Mouse (Mus musculus) heart, embryonic 15.5 days (tissue): ENCODE measurements at regions not wholly inside any gene's neighbourhood (a gene's known extent, or its start where the extent isn't known, plus 50 kb on each side); places are given as distances from the start of the nearest gene placed in this dataset.

Experiments used
- ATAC-seq: fragments of 200-750 bp; cut with Nextera tagmentation; replicated peaks from 2 replicates; pipeline ENCODE4 v1.8.0; 2017; ENCODE audit warnings: low read depth, moderate TSS enrichment; ENCODE audit not compliant: insufficient number of reproducible peaks, insufficient read depth, low FRiP score
- H3K27ac ChIP-seq: fragments of 300-500 bp; sonication (generic); 2 replicates; pipeline ENCODE4 v1.5.1; 2015; ENCODE audit warnings: mild to moderate bottlenecking, inconsistent platforms
- H3K27me3 ChIP-seq: fragments of 300-500 bp; sonication (generic); 2 replicates; pipeline ENCODE4 v1.6.1; 2015; ENCODE audit warnings: inconsistent platforms
- H3K36me3 ChIP-seq: fragments of 300-500 bp; sonication (generic); 2 replicates; pipeline ENCODE4 v1.6.1; 2015; ENCODE audit warnings: mild to moderate bottlenecking, inconsistent platforms
- H3K4me1 ChIP-seq: fragments of 300-500 bp; sonication (generic); replicated peaks from 2 replicates; pipeline ENCODE4 v1.6.1; 2015; ENCODE audit warnings: inconsistent platforms
- H3K4me2 ChIP-seq: fragments of 300-500 bp; sonication (generic); 2 replicates; pipeline ENCODE4 v1.6.1; 2015; ENCODE audit warnings: inconsistent platforms, mild to moderate bottlenecking, moderate library complexity
- H3K4me3 ChIP-seq: fragments of 300-500 bp; sonication (generic); 2 replicates; pipeline ENCODE4 v1.5.1; 2015; ENCODE audit warnings: mild to moderate bottlenecking, inconsistent platforms
- H3K9ac ChIP-seq: fragments of 300-500 bp; sonication (generic); 2 replicates; pipeline ENCODE4 v1.6.1; 2015; ENCODE audit warnings: mild to moderate bottlenecking, inconsistent platforms
- H3K9me3 ChIP-seq: fragments of 300-500 bp; sonication (generic); replicated peaks from 2 replicates; pipeline ENCODE4 v1.6.1; 2016; ENCODE audit warnings: inconsistent platforms
- WGBS: fragments of 180-500 bp; shearing (Covaris S2); methylation state at CpG from one replicate; pipeline ENCODE4 v1.1.7; 2015; ENCODE audit warnings: mixed read lengths; 5-methylcytosine and 5-hydroxymethylcytosine counted together

DNA sequence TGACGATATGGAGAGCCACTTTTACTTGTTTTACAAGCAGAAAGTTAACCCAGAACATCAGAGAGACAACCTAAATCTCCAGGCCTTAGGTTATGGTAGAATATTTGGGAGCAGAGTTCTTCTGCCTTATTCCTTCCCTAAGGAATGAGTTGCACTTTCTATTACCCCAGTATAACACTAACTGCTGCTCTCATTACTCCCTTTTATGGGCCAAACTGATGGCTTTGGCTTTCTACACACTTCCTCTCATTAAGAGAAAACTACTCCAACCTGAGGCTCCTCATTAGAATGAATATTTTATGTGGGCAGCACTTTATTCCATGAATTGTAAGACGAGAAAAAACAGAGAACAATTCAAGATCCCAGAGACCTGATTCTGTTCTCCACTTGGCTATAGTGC, 289.0 kb upstream of the Tnc start:
- Histone ChIP-seq H3K27me3 (no peaks in the 10 kb centered on the region), H3K36me3 (no peaks in the 10 kb centered on the region), H3K4me3 (no peak overlapping the region), H3K4me1 (no peaks in the 10 kb centered on the region), H3K9me3 (no peaks in the 10 kb centered on the region), H3K4me2 (no peak overlapping the region), H3K27ac (no peak overlapping the region), H3K9ac (no peak overlapping the region)
- ATAC-seq = no peak
- WGBS = 56% methylated on average over 2 of the region's 2 CpGs

DNA sequence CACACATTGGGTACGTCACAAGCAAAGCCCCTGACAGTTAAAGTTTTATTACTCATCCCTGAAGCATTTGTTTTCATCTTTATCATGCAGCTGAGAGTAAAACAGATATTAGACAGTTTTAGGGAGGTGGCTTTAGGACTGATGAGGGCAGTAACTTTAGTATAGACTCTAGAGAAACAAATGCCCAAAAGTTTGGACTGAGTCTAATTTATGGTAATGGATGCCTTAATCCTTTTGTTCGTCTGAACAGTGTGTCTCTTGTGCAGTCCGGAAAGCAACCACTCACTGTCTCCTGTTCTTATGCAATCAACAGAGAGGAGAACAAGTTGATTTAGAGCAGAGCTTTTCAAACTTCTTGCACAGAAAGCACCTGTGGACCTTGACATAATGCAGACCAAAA, 283.4 kb upstream of the Tnc start:
- H3K4me2 ChIP-seq = no peak overlapping the region
- no peak overlapping the region for H3K4me3 ChIP-seq
- H3K27me3 ChIP-seq = no peaks in the 10 kb centered on the region
- H3K4me1 ChIP-seq = no peaks in the 10 kb centered on the region
- no peaks in the 10 kb centered on the region for H3K9me3 ChIP-seq
- no peaks in the 10 kb centered on the region for H3K36me3 ChIP-seq
- ATAC-seq = no peak
- H3K9ac ChIP-seq = no peak overlapping the region
- WGBS = 52% methylated on average over 3 of the region's 3 CpGs
- H3K27ac ChIP-seq = no peak overlapping the region

DNA sequence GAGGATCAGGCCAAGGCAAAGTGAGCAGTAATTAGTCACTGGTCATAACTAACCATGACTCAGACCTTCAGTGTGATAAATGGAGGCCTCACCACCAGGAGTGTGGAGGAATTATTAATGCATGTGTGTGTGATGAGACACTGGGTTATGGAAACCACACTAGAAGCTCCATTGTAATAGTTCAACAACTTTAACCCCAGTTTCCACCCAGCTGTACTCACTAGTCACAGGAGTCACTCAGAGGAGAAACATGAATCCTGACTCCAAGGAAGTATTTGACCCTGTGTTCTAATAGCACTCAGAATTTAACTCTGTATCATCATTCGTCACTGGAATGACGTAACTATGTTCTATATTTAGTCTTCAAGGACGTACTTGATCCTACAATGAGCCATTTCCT, 277.6 kb upstream of the Tnc start:
- no peaks in the 10 kb centered on the region for H3K36me3 ChIP-seq
- H3K9me3 ChIP-seq = no peaks in the 10 kb centered on the region
- no peak overlapping the region for H3K4me3 ChIP-seq
- no peaks in the 10 kb centered on the region for H3K27me3 ChIP-seq
- no peak overlapping the region for H3K27ac ChIP-seq
- no peak for ATAC-seq
- no peaks in the 10 kb centered on the region for H3K4me1 ChIP-seq
- 24% methylated on average over 3 of the region's 3 CpGs for WGBS
- H3K4me2 ChIP-seq = no peak overlapping the region
- no peak overlapping the region for H3K9ac ChIP-seq

DNA sequence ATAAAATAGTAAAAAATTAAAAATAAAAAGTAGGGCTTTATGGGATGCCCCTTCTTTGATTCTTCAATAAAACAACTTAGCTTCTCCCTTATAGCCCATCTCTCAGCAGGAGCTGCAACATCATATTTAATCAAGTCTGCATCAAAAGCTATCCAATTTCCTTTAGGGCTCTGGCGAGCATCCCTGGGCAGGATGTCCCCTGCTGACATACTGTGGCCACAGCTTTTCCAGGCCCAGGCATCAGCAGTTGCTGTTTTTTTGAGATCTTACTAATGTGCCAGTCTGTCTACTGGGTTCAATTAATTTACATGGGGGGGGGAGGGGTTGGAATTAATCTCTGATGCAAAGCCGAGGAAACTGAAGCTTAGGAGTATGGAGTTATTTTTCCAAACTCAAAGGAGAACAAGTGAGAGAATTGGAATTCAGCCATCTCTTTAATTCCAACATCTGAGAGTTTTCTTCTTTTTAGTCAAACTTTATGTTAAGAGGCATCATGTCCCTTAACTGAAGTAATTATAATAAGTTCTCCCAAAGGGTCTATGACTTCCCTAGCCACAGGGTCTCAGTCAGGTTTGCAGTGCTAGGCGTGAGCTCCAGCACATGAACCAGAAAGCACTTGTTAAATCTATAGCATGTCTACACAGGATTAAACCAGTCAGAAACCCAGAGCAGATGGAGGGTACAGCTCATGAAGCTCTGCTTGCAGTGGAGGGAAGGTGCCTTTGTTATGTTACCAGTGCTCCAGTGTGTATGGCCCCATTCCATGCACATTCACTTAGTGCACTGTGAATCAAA, 269.9 kb upstream of the Tnc start:
- Histone ChIP-seq H3K9me3 (no peaks in the 10 kb centered on the region), H3K27me3 (no peaks in the 10 kb centered on the region), H3K27ac (no peak overlapping the region), H3K4me2 (no peak overlapping the region), H3K4me1 (no peaks in the 10 kb centered on the region), H3K36me3 (no peaks in the 10 kb centered on the region), H3K9ac (no peak overlapping the region), H3K4me3 (no peak overlapping the region)
- 67% methylated on average over 3 of the region's 3 CpGs for WGBS
- no peak for ATAC-seq

DNA sequence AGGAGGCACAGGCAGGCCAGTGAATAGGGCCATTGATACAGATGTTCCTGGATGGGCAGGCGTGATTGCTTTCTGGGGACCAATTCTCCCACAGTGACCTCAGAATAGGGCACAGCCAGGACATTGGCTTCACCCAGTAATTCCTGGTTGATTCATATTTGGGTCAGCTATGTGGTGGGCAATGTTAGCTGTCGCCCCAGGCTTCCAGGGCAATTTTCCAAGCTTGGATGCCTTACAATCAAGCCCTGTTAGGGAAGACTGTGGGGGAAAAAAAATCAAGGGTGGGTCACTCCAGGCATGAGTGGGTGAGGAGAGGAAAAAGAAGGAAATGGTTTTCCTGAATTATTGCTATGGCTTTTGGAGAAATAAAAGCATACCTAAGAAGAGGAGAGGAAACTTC, 250.1 kb upstream of the Tnc start:
- Histone ChIP-seq H3K4me1 (no peaks in the 10 kb centered on the region), H3K27me3 (no peaks in the 10 kb centered on the region), H3K4me2 (no peak overlapping the region), H3K9me3 (no peaks in the 10 kb centered on the region; the same call in 1 of the 2 replicates), H3K4me3 (no peak overlapping the region), H3K27ac (no peak overlapping the region), H3K36me3 (no peaks in the 10 kb centered on the region), H3K9ac (no peak overlapping the region)
- ATAC-seq = no peak
- WGBS = 69% methylated on average over 2 of the region's 2 CpGs

DNA sequence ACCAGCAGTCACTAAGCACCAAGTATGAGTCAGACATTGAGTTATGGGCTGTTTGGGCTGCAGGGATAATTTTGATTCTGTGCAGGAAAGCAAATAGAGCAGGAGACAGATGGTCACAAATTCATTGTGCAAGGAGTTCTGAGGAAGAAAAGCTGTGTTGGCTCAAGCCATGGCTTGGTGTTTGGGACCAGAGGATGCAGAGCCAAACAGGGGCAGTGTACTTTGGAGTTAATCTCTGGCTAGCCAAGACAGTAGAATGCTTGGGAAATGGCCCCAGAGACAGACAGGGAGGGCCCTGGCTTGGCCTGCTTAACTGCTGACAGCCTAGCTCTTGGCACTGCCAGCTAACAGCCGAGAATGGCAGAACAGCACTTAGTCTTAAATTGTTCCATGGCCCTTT, 235.7 kb upstream of the Tnc start:
- Histone ChIP-seq H3K4me3 (no peak overlapping the region), H3K4me1 (no peaks in the 10 kb centered on the region), H3K27me3 (no peaks in the 10 kb centered on the region), H3K4me2 (no peak overlapping the region), H3K9ac (no peak overlapping the region), H3K36me3 (no peaks in the 10 kb centered on the region), H3K9me3 (no peaks in the 10 kb centered on the region), H3K27ac (no peak overlapping the region)
- WGBS = 47% methylated on average over 1 of the region's 1 CpGs
- no peak for ATAC-seq

DNA sequence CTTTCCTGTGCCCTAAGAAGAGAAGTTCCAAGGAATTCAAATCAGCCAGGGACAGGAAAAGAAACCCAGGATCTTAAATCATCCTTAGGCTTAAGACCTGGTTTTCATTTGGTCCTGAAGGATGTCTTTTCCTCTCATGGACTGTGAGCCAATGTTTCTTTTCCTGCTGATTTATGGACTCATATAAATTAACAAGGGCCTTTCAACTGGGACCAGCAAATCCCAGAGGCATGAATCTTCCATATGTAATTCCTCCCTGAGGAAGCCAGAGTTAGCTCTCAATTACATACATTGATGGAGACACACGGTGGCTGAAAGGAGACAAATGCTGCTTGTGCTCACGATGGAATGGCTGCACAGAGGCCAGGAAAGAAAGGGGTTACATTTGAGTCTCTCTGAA, 230.2 kb upstream of the Tnc start:
- no peaks in the 10 kb centered on the region for H3K27me3 ChIP-seq
- H3K9me3 ChIP-seq = no peaks in the 10 kb centered on the region
- H3K4me2 ChIP-seq = no peak overlapping the region
- no peak for ATAC-seq
- no peak overlapping the region for H3K27ac ChIP-seq
- 52% methylated on average over 2 of the region's 2 CpGs for WGBS
- H3K9ac ChIP-seq = no peak overlapping the region
- H3K4me1 ChIP-seq = no peaks in the 10 kb centered on the region
- H3K36me3 ChIP-seq = no peaks in the 10 kb centered on the region
- H3K4me3 ChIP-seq = no peak overlapping the region

DNA sequence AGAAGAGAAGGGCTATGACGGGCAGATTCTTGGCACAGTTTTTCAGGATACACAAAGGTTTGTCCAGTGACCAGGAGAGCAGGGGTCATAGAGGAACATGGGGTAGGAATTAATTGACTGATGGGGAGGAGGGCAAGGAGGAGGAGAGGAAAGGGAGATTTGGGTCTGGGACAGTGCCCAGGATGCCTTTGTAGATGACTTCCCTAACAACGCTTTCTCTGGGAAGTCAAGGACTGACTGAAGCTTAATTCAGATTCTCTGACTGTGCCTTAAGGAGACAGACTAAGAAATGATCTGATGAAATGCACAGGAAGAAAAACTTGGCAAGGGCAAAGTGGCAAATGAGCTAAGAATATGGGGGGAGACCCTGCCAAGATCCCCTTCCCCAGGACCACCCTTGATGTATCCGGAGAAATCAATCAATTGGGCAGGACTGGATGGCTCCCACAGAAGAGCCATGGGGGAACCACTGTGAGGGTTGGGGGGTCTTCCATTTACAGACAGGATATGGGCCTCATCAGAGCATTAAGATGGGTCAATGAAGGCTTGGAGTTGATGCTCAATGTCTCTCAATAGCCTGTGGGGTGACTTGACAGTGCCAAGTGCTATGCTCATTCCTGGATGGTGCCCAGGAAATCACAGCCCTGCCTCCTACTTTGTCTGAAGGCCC, 227.6 kb upstream of the Tnc start:
- Histone ChIP-seq H3K4me1 (no peaks in the 10 kb centered on the region), H3K9ac (no peak overlapping the region), H3K4me3 (no peak overlapping the region), H3K27ac (no peak overlapping the region), H3K27me3 (no peaks in the 10 kb centered on the region), H3K4me2 (no peak overlapping the region), H3K9me3 (no peaks in the 10 kb centered on the region), H3K36me3 (no peaks in the 10 kb centered on the region)
- 74% methylated on average over 3 of the region's 3 CpGs for WGBS
- ATAC-seq = no peak

DNA sequence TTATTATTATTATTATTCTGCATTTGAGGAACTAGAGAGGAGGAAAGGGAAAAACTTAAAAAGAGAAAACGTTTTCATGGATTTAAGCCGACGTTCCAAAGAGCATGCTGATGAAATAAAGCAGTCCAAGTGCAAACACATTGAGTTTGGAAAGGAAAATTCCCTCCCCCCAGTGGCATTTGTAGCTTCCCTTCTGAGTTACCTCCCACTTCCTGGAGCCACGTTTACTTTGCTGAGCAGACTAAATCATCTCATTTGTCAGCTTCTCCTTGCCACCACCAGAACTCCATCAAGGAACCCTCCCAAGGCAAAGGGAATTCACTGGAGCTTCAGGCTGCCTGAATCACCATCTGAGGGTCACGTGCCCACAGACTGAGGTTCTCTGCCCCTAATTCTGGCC, 223.0 kb upstream of the Tnc start:
- H3K9me3 ChIP-seq = no peaks in the 10 kb centered on the region
- no peak overlapping the region for H3K9ac ChIP-seq
- no peak overlapping the region for H3K4me2 ChIP-seq
- no peak overlapping the region for H3K27ac ChIP-seq
- ATAC-seq = no peak
- no peak overlapping the region for H3K4me3 ChIP-seq
- H3K4me1 ChIP-seq = no peaks in the 10 kb centered on the region
- H3K36me3 ChIP-seq = no peaks in the 10 kb centered on the region
- H3K27me3 ChIP-seq = no peaks in the 10 kb centered on the region
- 49% methylated on average over 5 of the region's 5 CpGs for WGBS

DNA sequence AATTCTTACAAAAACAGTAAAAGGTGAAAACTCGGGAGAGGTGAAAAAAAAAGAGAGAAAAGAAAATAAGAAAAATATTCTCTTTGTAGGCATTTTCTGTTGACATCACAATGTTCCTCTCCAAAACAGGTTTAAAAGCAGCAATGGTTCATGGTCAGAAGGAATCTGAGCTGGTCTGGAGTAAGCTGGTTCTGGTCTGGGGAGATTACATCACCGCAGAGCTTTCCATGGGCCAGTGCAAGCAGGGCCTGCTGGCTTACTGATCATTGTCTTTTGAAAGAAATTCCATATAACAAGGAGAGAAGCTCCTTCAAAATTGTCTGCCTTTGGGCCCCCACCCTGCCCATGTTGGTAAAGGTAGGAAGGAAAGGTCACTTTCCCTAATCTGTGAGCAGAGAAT, 222.3 kb upstream of the Tnc start:
- no peak overlapping the region for H3K4me2 ChIP-seq
- no peaks in the 10 kb centered on the region for H3K9me3 ChIP-seq
- H3K27ac ChIP-seq = no peak overlapping the region
- 70% methylated on average over 2 of the region's 2 CpGs for WGBS
- ATAC-seq = no peak
- no peaks in the 10 kb centered on the region for H3K36me3 ChIP-seq
- H3K4me3 ChIP-seq = no peak overlapping the region
- H3K4me1 ChIP-seq = no peaks in the 10 kb centered on the region
- H3K9ac ChIP-seq = no peak overlapping the region
- no peaks in the 10 kb centered on the region for H3K27me3 ChIP-seq

DNA sequence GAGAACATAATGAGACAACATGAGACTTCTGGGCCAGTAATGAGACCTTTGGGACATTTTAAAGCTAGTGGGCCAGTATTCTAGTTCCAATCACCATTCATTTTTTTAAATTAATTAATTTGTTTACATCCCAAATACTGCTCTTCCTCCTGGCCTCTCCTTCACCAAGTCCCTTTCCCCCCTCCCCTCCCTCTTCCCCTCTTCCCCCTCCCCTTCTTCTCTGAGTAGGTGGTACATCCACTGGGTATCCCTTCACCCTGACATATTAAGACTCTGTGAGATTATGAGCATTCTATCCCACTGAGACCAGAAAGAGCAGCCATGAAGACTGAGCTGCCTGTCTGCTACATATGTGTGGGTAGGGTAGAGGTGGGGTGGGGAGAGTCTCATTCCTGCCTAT, 213.7 kb upstream of the Tnc start:
- H3K36me3 ChIP-seq = no peaks in the 10 kb centered on the region
- H3K4me1 ChIP-seq = no peaks in the 10 kb centered on the region
- H3K4me2 ChIP-seq = no peak overlapping the region
- H3K27ac ChIP-seq = no peak overlapping the region
- H3K9ac ChIP-seq = no peak overlapping the region
- ATAC-seq = no peak
- no peak overlapping the region for H3K4me3 ChIP-seq
- no peaks in the 10 kb centered on the region for H3K9me3 ChIP-seq
- H3K27me3 ChIP-seq = no peaks in the 10 kb centered on the region

DNA sequence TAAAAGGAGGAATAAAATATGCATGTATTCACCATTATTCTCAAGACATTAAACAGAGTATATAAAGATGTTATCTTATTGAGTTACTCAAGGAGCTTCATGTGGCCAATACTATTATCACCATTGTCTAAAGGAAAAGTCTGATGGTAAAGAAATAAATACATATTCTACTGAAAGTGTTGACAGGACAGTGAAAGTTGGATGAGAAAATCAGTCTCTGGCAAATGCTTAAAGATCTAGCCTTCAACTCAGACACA, 213.3 kb upstream of the Tnc start:
- no peaks in the 10 kb centered on the region for H3K27me3 ChIP-seq
- no peak overlapping the region for H3K27ac ChIP-seq
- H3K9ac ChIP-seq = no peak overlapping the region
- no peak overlapping the region for H3K4me2 ChIP-seq
- H3K9me3 ChIP-seq = no peaks in the 10 kb centered on the region
- no peaks in the 10 kb centered on the region for H3K36me3 ChIP-seq
- H3K4me3 ChIP-seq = no peak overlapping the region
- no peaks in the 10 kb centered on the region for H3K4me1 ChIP-seq
- ATAC-seq = no peak
